Mouse (Mus musculus) spleen, postnatal 36 days (tissue): ENCODE data around the gene Zfp992.
"Not testable (repeated sequence)": the region's sequence is repeated elsewhere in the genome, so short reads cannot be mapped to it uniquely, and the experiment has no call there.

Experiments used
- DNase-seq, 2 experiments: peaks; one replicate each; pipeline ENCODE4 v3.0.0; 2022; ENCODE audit warnings: low spot score in 2 of 2, mixed read lengths in 1 of 2

Gene Zfp992

GRCm38 (mm10) chr4:146517150-146517549 is 68.3 kb downstream of the Zfp992 start:
- not testable (repeated sequence) for DNase-seq
